Mouse (Mus musculus): ENCODE data around the gene Hist1h2ad. TPM values are rescaled to one million over a fixed set of nuclear protein-coding genes. Genes with fewer than 3 reads are reported as not detected.
"Not testable (repeated sequence)": the region's sequence is repeated elsewhere in the genome, so short reads cannot be mapped to it uniquely, and the experiment has no call there.

The Hist1h2ad gene
- polyA plus RNA-seq, 1 experiment from 2014 or later, result 4.2 TPM

DNA sequence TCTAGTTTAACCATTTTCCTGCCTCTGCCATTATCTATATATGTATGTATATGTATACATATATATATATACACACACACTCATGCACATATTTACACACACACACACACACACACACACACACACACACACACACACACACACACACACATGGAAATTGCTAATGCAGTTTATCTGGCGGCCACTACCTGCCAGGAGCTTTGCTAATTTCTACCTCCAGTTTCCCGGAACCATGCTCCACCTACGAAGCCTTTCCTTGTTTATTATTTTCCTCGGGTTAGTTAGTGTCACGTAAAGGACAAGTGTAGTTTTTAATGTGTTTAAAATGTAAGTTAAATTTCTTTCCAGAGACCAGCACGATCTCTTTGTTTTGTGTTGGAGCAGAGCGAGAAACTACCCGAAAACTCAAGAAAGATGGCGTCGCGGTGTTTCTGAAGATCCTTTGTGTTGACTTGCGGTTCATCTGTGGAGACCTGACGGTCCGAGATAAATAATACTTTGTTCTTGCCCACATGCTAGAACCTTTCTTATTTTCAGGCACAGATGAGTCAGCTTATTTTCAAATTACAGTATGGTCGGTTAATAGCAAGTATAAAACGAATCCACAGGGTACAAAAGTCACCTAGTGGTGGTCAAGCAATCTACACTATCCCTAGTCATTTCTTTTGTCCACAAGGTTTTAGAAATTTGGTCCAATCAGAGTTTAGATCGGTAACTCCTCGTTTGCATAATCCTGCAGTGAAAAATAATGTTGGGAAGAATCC lies 11.3 kb upstream of the Hist1h2ad start:
- Histone ChIP-seq H3K27ac (ENCODE audit: low read depth) (peak overlapping the region; percentile 97), H3K9me3 (ENCODE audit: low read depth, low read length) (no peaks in the 10 kb centered on the region), H3K9ac (peak overlapping the region; percentile 42), H3K4me3 (ENCODE audit: low read depth, low read length) (peak overlapping the region; percentile 37), H3K36me3 (ENCODE audit: insufficient read depth) (no peaks in the 10 kb centered on the region), H3K4me2 (peak overlapping the region; percentile 72), H3K27me3 (ENCODE audit: insufficient read depth, low read length) (no peaks in the 10 kb centered on the region), H3K4me1 (ENCODE audit: insufficient read depth) (no peaks in the 10 kb centered on the region)
- DNase-seq, result peak; percentile 89
- peak; percentile 63 for TF ChIP-seq CTCF (IDR thresholded peaks at IDR 0.05; ENCODE audit: low read depth)
- 2% methylated on average over 18 of the region's 18 CpGs for WGBS
- ATAC-seq (ENCODE audit: insufficient read depth), result peak; percentile 60

DNA sequence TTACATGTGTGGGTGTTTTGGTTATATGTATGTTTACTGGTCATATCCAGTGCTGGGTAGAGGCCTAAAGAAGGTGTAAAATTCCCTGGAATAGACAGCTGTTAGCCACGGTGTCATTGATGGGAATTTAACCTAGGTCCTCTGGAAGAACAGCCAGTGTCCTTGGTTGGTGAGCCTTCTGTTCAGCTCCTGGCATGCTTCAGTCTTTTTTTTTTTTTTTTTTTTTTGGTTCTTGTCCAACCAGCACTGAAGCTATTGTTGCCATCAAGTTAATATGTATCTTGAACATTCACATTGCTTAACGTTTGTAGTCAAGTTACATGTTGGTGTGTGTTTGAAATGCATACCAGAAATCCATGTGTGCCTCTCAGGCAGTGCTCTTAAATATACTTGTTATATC lies 9.7 kb upstream of the Hist1h2ad start:
- Histone ChIP-seq H3K9me3 (ENCODE audit: low read depth, low read length) (no peaks in the 10 kb centered on the region), H3K9ac (no peak overlapping the region), H3K27me3 (ENCODE audit: insufficient read depth, low read length) (no peaks in the 10 kb centered on the region), H3K36me3 (ENCODE audit: insufficient read depth) (no peaks in the 10 kb centered on the region), H3K4me3 (ENCODE audit: low read depth, low read length) (no peak overlapping the region), H3K4me1 (ENCODE audit: insufficient read depth) (no peaks in the 10 kb centered on the region), H3K4me2 (no peak overlapping the region), H3K27ac (ENCODE audit: low read depth) (peak overlapping the region; percentile 97)
- DNase-seq, result no peak
- no peak for TF ChIP-seq CTCF (IDR thresholded peaks at IDR 0.05; ENCODE audit: low read depth)
- WGBS, result 84% methylated on average over 2 of the region's 2 CpGs
- no peak for ATAC-seq (ENCODE audit: insufficient read depth)

DNA sequence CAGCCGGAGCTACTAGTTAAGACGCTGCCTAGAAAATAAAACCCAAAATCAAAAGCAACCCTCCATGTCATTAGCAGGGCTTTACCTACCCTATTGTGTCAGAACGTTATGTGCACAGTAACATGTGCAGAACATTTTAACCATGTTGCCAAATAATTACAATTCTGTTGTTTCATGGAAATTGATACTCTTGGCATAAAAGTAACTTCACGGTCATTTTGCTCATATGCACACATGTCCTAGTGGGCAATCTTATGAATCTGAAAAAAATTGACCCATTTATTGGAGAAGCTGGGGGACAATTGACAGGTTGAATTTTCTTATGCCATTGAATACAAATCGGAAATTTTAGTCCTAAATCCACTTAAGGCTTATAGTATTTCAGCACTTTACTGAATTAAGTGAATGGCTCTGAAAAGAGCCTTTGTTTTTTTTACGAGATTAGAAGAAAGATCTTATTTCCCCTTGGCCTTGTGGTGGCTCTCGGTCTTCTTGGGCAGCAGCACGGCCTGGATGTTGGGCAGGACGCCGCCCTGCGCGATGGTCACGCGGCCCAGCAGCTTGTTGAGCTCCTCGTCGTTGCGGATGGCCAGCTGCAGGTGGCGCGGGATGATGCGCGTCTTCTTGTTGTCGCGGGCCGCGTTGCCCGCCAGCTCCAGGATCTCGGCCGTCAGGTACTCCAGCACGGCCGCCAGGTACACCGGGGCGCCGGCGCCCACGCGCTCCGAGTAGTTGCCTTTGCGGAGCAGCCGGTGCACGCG lies 3.7 kb upstream of the Hist1h2ad start:
- not testable (repeated sequence) for H3K27me3 ChIP-seq (ENCODE audit: insufficient read depth, low read length); H3K9me3 ChIP-seq (ENCODE audit: low read depth, low read length); H3K4me1 ChIP-seq (ENCODE audit: insufficient read depth); ATAC-seq (ENCODE audit: insufficient read depth); H3K36me3 ChIP-seq (ENCODE audit: insufficient read depth)
- H3K9ac ChIP-seq, result peak overlapping the region; percentile 55
- peak overlapping the region; percentile 87 for H3K4me2 ChIP-seq
- DNase-seq, result peak; percentile 64
- peak overlapping the region; percentile 99 for H3K27ac ChIP-seq (ENCODE audit: low read depth)
- WGBS, result 2% methylated on average over 21 of the region's 41 CpGs
- peak overlapping the region; percentile 45 for H3K4me3 ChIP-seq (ENCODE audit: low read depth, low read length)

DNA sequence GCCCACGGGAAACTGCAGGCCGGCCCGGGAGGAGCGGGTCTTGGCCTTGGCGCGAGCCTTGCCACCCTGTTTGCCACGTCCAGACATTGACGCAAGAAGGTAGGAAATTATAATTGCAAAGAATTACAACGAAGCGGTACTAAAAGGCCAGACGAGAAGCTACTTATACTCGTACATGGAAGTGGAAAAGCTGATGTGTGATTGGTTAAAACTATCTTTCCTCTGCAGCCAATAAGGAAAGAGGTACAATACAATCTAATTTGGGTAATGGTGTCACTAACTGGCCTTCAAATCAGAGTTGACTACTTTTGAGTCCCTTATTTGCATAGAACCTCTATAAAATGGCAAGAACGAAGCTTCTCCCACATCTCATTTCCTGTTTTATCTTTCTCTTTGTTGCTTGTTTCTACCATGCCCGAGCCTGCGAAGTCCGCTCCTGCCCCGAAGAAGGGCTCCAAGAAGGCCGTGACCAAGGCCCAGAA lies 3.1 kb upstream of the Hist1h2ad start, which contains the start of the genes Hist1h2ae and Hist1h2bg:
Hist1h2ae (minus strand) TSS at position 199 of the 482 bp plus-strand sequence.
Hist1h2bg (plus strand) TSS at position 375 of the 482 bp plus-strand sequence.
- 0% methylated on average over 18 of the region's 18 CpGs for WGBS
- Histone ChIP-seq H3K4me1 (ENCODE audit: insufficient read depth) (no peaks in the 10 kb centered on the region), H3K4me3 (ENCODE audit: low read depth, low read length) (peak within 1 kb of the TSS; percentile 45), H3K4me2 (peak within 1 kb of the TSS; percentile 87), H3K9me3 (ENCODE audit: low read depth, low read length) (no peaks in the 10 kb centered on the region), H3K27me3 (ENCODE audit: insufficient read depth, low read length) (no peaks in the 10 kb centered on the region), H3K9ac (peak within 1 kb of the TSS; percentile 82), H3K36me3 (ENCODE audit: insufficient read depth) (no peaks in the 10 kb centered on the region), H3K27ac (ENCODE audit: low read depth) (peak within 1 kb of the TSS; percentile 99)
- DNase-seq, result peak; percentile 94
- TF ChIP-seq CTCF (IDR thresholded peaks at IDR 0.05; ENCODE audit: low read depth), result no peak
- ATAC-seq (ENCODE audit: insufficient read depth), result peak; percentile 89

DNA sequence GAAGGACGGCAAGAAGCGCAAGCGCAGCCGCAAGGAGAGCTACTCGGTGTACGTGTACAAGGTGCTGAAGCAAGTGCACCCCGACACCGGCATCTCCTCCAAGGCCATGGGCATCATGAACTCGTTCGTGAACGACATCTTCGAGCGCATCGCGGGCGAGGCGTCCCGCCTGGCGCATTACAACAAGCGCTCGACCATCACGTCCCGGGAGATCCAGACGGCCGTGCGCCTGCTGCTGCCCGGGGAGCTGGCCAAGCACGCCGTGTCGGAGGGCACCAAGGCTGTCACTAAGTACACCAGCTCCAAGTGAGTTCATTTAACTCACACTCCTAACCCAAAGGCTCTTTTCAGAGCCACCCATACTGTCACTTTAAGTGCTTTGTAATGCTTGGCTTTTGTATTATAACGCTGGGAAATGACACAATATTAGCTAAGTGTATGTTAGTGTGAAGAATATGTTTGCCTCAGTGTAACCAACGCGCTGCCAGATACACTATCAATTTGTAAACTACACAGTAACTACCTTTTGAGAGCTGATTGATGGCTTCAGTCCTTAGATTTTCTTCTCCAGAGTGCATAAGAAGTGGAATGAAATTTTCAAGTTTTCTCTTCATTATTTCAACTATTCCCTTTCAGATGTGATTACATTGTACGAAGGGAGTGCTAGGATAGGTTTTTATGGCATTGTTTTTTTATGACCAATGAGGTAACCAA lies 2.5 kb upstream of the Hist1h2ad start:
- WGBS, result 0% methylated on average over 10 of the region's 34 CpGs
- Histone ChIP-seq H3K4me2 (peak overlapping the region; percentile 87), H3K9ac (peak overlapping the region; percentile 82), H3K27ac (ENCODE audit: low read depth) (peak overlapping the region; percentile 99), H3K4me3 (ENCODE audit: low read depth, low read length) (peak overlapping the region; percentile 45)
- not testable (repeated sequence) for H3K36me3 ChIP-seq (ENCODE audit: insufficient read depth); ATAC-seq (ENCODE audit: insufficient read depth); H3K27me3 ChIP-seq (ENCODE audit: insufficient read depth, low read length); H3K9me3 ChIP-seq (ENCODE audit: low read depth, low read length); H3K4me1 ChIP-seq (ENCODE audit: insufficient read depth)
- peak; percentile 75 for DNase-seq

DNA sequence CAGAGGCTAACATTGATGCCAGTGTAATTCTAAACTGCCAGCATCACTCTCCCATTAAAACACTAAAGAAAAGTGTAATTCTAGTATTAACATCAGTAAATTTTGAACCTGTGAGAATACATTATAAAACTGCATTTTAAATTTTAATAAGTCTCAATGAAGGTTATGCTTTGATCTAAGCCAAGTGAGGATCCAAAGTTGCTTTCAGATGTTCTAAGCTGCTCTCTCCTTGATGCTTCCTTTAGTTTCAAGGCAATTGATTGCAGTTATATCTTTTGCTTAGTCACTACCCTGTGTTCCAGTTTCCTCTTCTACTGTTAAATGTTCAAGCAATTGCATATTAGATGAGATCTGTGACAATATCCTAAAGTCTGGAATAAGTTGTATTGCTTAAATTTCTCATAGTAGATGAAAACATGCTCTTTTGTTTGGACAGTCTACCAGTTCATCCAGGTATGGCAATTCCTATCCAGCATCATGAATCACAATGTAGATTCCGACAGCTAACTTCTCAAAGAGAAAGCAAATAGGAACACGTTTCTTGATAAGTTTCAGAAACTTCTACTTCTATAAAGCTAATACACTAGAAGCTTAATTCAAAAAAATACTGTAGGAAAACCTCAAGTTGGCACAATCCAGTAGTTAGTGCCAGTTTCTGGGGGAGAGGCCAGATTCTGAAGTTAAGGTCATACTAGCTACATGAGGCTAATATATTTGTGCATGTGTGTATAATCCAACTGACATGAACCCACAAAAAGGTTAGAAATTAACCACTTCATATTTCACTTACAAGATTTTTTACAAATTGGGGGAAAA lies 1.8 kb upstream of the Hist1h2ad start:
- H3K4me3 ChIP-seq (ENCODE audit: low read depth, low read length), result peak overlapping the region; percentile 45
- H3K27ac ChIP-seq (ENCODE audit: low read depth), result peak overlapping the region; percentile 99
- no peaks in the 10 kb centered on the region for H3K27me3 ChIP-seq (ENCODE audit: insufficient read depth, low read length)
- H3K9me3 ChIP-seq (ENCODE audit: low read depth, low read length), result no peaks in the 10 kb centered on the region
- H3K4me1 ChIP-seq (ENCODE audit: insufficient read depth), result 0 out of 2 replicates have a peak, but pooled peaks cover 3% of the 10 kb centered on the region
- DNase-seq (peak; percentile 65), ATAC-seq (ENCODE audit: insufficient read depth) (no peak)
- H3K9ac ChIP-seq, result peak overlapping the region; percentile 82
- peak overlapping the region; percentile 87 for H3K4me2 ChIP-seq
- H3K36me3 ChIP-seq (ENCODE audit: insufficient read depth), result no peaks in the 10 kb centered on the region
- TF ChIP-seq CTCF (IDR thresholded peaks at IDR 0.05; ENCODE audit: low read depth), result no peak
- 13% methylated on average over 2 of the region's 2 CpGs for WGBS

DNA sequence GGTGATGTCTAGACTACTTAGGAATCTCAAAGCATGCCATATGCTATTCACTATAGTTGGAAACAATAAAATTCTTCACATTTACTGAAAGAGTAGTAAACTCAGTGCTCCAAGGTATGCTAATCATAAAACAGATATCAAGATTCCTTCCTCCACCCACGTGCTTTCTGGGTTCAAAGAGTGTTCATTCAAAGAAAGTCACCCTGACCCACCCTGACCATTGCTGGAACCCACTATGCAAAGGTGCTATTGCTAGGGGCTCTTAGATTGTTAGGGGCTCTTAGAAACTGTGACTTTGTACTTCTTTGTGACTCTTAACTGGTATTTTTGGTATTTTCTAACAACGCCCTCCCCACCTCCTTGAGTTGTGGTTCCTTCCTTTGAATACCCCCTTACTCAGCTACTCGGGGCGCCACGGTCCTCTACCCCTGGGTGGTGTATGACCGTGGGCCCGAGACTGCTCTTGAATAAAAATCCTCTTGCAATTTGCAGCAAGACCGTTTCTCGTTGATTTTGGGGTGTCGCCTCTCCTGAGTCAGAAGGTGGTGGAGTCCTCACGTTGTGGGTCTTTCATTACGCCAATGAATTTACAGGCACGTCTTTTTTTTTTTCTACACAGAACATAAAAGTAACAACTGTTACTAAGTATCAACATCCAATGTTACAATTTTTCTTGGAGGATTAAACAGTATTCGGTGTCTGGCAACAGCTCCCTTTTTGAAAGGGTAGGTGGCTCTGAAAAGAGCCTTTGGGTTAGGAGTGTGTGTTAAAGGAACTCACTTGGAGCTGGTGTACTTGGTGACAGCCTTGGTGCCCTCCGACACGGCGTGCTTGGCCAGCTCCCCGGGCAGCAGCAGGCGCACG lies 915 bp upstream of the Hist1h2ad start:
- H3K4me3 ChIP-seq (ENCODE audit: low read depth, low read length), result peak overlapping the region; percentile 45
- not testable (repeated sequence) for H3K27me3 ChIP-seq (ENCODE audit: insufficient read depth, low read length); ATAC-seq (ENCODE audit: insufficient read depth); H3K9me3 ChIP-seq (ENCODE audit: low read depth, low read length); H3K4me1 ChIP-seq (ENCODE audit: insufficient read depth); H3K36me3 ChIP-seq (ENCODE audit: insufficient read depth)
- peak; percentile 52 for DNase-seq
- WGBS, result 4% methylated on average over 17 of the region's 20 CpGs
- peak overlapping the region; percentile 82 for H3K9ac ChIP-seq
- peak overlapping the region; percentile 99 for H3K27ac ChIP-seq (ENCODE audit: low read depth)
- peak overlapping the region; percentile 87 for H3K4me2 ChIP-seq

DNA sequence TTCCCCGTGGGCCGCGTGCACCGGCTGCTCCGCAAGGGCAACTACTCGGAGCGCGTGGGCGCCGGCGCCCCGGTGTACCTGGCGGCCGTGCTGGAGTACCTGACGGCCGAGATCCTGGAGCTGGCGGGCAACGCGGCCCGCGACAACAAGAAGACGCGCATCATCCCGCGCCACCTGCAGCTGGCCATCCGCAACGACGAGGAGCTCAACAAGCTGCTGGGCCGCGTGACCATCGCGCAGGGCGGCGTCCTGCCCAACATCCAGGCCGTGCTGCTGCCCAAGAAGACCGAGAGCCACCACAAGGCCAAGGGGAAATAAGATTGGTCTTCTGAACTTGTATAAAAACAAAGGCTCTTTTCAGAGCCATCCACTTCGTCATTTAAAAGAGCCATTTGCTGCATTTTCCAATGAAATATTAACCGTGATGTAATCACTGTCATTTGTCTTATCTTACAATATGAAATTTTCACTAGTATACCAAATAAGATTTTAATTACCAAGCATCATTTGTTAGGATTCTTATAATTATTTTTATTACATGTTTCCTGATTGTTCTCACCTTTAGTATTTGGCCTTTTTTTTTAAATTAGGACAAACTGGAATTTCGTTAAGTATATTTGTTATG lies 477 bp downstream of the Hist1h2ad start:
- peak overlapping the region; percentile 49 for H3K9ac ChIP-seq
- peak overlapping the region; percentile 99 for H3K27ac ChIP-seq (ENCODE audit: low read depth)
- not testable (repeated sequence) for H3K9me3 ChIP-seq (ENCODE audit: low read depth, low read length); H3K4me1 ChIP-seq (ENCODE audit: insufficient read depth); H3K36me3 ChIP-seq (ENCODE audit: insufficient read depth); H3K27me3 ChIP-seq (ENCODE audit: insufficient read depth, low read length)
- under 1% methylated on average over 5 of the region's 39 CpGs for whole genome bisulfite sequencing
- peak; percentile 64 for DNase-seq
- peak overlapping the region; percentile 87 for H3K4me2 ChIP-seq
- peak; percentile 0; the same call in 1 of the 2 replicates for ATAC-seq (ENCODE audit: insufficient read depth)
- H3K4me3 ChIP-seq (ENCODE audit: low read depth, low read length), result peak overlapping the region; percentile 45

Measured in lung, embryonic 14.5 days (tissue).